Mouse (Mus musculus) gastrocnemius, postnatal 10 days (tissue): ENCODE results near the gene Gm6034. TPM values are rescaled to one million over a fixed set of nuclear protein-coding genes. Genes with fewer than 3 reads are reported as not detected.
"Not testable (repeated sequence)": the region's sequence is repeated elsewhere in the genome, so short reads cannot be mapped to it uniquely, and the experiment has no call there.

Source experiments
- DNase-seq: peaks from one replicate; pipeline ENCODE4 v3.0.0; 2021; ENCODE audit warnings: mixed read lengths
- total RNA-seq, 2 experiments: library from RNA; stranded (reverse); gene quantifications; 2 replicates each; pipeline ENCODE4 v1.2.3; 2021

Gene Gm6034
- total RNA-seq, 2 experiments from 2014 or later = 0.16 TPM; not detected in 1

DNA sequence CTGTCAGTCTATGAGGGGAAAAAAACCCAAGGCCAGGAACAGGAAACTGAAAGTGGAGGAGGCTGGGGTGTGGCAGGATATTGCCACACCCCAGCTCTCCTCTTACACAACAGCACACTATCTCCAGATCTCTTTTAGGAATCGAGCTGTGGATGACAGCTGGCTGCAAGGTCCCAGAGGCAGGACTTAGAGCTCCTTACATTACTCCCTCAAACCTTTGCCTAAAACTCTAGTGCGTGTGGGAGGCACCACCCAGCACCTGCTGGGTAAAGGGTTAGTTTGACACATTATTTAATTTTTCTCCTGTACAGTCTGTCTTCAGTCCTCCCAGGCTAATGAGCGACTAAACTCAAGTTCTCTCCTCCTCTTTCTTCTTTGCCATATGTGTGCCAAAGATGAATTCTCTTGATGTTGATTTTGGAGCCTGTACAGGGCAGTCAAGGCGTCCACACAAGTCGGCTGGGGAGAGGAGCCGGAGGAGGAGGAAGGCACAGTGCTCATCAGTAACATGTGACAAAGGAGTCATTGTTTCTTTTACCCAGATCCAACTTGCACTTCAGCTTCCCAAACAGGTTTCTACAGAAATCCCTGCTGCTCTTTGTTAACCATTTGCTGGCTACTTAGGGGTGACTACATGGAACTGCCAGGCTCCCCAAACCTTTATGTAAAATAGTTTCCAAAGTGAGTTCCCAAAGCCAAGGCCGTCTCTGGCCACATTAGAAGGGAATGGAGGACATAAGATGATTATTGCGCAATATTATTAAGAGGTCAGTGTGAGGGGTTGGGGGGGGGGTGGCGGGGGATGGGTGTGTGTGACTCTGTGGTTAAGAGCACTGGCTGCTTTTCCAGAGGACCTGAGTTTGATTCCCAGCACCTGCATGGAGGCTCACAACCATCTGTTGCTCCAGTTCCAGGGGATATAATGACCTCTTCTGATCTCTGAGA is 18.8 kb upstream of the Gm6034 start:
- no peak for DNase-seq

DNA sequence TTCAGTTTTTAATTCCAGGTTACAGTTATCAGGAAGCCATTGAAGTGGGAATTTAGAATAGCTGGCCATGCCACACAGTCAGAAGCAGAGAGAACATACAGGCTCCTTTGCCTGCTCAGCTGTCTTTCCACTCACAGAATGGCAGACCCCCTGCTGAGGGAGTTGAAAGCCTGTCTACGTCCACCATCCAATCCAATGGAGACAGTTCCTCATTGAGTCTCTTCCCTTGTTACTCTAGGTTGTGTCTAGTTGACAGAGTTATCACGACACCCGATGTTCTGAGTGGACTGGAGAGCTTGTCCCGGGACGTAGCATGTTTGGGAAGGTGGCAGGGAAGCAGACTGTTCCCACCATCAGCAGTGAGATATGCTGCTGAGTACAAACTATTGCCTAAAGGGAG is 17.6 kb upstream of the Gm6034 start:
- no peak for DNase-seq

DNA sequence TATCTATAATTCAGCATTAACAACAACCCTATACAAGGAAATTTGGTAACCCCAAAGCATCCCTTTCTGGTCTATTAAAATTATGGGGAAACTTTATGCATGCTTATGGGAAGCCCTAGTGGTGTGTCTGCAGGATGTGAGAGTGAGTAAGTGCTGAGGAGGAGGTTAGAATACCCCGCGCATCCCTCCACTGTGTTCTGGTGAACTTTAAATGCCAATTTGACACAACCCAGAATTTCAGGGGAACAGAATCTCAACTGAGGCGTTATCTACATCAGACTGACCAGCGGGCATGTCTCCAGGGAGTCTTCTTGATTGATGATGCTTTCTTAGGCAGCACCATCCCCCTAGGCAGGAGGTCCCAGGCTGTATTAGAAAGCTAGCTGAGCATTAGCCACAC is 16.9 kb upstream of the Gm6034 start:
- no peak for DNase-seq

DNA sequence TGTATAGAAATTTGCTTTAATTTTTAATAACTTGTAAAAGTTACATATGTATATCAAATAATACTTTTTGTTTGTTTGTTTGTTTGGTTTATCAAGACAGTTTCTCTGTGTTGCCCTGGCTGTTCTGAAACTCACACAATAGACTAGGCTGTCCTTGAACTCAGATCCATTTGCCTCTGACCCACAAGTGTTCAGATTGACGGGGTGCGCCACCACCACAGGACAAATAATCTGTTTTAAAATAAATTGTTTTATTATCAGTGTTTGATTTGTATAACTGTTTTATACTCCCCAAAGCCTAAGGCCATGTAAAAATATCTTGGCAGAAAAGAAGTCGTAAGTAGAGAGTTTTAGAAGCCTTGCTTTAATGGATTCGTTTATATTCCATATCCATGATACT is 15.1 kb upstream of the Gm6034 start:
- no peak for DNase-seq

DNA sequence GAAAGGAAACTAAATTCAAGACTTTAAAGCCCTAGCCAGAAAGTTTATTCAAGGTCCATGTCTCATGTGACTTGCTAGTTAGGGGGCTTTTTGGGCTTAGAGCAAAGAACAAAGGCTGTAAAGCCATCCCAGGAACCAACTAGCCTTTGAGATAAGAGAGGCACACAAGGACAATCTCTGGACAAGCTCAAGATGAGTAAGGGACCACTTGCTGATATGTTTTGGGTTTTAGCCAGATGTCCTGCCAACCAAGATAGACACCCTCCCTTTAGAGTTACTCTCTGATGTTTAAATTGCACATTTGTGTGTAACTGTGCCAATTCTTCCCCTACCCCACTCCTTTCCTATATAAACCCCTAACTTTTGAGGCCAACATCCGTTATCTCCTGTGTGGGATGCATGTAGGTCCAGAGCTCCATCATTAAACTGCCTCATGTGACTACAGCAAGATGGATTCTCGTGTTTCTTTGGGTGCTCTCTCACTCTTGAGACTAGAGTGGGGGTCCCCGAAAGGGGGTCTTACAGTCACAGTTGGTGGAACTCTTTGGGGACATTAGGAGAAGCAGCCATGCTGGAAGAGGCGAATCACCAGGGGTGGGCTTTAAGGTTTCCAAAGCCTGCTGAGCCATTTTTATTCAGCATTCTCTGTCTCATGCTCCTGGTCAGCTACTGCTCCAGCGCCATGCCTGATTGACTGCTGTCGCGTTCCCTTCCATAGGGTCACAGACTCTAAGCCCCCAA is 13.7 kb upstream of the Gm6034 start:
- DNase-seq = no peak

DNA sequence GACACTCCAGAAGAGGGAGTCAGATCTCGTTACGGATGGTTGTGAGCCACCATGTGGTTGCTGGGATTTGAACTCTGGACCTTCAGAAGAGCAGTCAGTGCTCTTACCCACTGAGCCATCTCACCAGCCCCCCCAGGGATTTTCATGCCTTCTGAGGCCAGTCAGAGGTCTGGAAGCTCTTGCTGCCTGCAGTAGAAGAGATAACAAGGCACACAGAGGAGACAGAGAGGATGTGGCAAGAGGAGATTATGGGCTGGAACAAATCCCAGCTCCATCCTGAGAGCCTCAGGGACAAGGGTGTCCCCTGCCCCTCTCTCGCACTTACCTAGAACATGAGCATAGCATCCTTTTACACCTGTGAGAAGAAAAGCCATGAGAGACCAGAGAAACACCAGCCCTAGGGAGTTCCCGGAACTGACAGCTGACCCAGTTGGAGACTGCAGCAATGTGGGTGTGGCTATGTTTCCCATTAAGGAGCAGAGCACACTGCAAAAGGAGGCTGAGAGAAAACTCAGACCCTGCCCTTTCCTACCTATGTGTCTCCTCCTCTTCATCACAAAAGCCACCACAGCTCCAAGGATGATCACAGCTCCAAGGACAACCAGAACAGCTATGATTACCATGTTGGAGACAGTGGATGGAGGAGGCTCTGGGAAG is 12.6 kb upstream of the Gm6034 start:
- DNase-seq = not testable (repeated sequence)

DNA sequence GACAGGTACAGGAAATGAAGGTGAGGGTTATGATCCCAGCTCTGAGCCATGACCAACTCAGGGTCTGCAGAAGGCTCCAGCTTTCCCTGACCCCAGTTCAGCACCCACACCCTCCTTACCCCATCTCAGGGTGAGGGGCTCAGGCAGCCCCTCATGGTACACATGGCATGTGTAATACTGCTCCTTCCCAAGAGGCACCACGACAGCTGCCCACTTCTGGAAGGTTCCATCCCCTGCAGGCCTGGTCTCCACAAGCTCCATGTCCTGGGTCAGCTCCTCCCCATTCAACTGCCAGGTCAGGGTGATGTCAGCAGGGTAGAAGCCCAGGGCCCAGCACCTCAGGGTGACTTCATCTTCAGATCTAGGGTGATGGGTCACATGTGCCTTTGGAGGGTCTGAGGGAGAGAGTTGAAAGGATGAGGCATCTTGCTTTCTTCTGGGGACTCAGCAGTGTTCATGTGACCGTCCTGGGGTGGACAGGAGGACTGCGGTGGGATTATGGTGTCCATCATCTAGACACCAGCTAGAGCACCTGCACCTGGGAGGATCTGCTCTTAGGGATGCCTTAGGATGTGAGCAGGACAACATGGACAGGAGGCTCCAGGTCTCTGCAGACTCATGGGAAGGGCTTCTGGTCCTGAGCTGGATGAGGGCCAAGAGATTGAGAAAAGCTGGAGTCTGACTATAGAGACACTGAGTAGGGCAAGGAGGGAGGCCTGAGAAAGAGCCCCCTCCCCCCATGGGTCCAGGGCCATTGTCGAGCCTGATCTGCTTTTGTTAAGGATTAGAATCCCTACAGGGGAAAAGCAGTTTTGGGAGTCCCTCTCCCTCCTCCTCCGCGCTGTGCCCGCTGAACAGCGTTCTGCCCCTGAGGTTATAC is 11.8 kb upstream of the Gm6034 start:
- DNase-seq = not testable (repeated sequence)

DNA sequence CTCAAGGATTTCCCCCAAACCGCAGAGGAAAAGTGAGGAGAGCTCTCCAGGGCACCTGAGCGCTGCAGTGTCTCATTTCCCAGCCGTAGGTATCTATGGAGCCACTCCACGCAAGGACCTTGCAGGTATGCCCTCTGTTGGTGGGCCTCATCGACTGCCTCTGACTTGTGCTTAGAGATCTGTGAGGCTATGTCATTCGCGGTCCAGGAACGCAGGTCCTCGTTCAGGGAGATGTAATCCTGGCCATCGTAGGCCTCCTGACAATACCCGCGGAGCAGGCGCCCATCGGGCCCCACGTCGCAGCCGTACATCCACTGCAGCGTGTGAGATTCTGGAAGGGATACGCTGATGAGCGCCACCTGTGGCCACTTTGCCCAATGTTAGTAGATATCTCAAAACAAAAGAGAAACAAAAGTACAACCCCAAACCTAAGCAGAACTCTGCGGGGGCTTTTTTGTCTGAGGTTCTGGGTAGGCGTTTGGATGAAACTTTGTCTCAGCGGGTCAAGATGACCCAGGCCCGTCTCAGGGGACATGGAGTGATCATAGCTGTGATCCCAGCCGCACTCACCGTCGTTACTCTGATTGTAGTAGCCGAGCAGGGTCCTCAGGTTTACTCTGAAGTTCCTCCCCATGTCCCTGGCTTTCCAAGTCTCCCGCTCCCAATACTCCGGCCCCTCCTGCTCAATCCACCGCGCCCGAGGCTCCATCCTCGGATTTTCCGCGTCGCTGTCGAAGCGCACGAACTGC is 11.0 kb upstream of the Gm6034 start:
- DNase-seq = not testable (repeated sequence)

DNA sequence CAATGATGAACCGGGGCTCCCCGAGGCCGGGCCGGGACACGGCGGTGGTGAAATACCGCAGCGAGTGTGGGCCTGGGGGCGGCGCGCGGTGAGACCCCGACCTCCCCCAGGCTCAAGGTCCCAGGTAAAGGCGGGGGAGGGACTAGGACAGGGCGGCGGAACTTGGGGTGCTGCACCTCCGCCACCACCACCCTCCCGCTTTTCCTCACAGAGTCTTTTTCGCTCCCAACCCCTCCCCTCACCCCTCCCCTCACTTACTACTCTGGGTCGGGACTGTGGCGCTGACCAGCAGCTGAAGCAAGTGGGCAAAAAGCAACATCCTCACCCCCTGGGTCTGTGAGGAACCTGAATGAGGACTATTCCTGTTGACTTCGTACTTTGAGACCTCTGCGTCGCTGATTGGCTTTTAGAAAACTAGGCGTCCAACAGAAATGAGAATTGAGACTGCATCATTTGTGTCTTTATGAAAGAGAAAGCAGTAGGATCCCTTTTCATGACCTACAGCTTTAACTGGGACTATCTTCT is 10.3 kb upstream of the Gm6034 start, which contains the start of gene H2-T23:
Gene H2-T23, minus strand, starts transcription at position 505 of the 525 bp plus-strand sequence.
- peak; percentile 40 for DNase-seq

DNA sequence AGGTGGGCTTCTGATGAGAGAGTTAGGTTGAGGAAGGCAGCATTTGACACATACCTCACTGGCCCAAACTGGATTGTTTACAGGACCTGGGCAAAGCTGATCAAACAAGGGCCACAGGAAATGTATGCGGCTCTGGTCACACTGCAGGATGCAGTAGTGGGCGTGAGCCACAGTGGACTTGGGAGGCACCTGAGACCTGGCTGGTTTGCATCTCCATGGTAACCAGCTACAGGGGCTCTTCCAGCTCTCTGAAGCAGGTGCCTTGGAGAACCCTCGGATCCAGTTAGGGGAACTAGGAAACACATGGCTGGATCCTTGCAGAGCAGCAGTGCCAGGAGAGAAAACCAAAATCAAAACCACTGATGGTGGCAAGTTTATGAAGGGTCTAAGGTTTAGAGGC is 8.2 kb upstream of the Gm6034 start:
- DNase-seq = not testable (repeated sequence)

DNA sequence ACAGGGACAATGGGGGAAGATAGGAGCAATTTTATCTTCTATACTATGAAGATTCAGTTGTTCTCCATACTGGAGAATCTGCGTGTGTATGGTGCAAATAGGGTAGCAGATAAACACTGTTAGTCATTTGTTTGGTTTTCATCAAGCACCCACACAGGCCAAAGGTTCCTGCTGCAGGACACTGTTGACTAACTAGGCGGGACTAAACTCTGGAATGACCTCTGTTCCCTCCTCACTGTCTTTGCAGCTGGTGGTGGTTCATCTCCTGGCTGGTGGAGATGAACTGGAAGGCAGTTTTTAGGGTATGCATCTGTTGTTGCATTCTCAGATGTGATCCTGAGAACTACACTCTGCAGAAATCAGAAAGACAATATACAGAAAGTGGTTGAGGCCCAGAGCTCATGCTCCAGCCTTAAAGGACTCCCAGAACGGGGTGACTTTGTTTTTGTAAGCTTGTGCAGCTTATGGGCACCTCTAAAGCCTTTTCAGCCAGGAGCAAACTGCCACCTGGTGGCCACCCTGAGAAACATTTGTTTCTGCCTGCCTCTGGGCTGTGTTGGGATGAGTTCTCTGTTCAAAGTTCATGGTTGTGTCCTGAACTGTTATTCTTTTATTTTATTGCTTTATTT is 7.6 kb upstream of the Gm6034 start:
- DNase-seq = peak; percentile 61

DNA sequence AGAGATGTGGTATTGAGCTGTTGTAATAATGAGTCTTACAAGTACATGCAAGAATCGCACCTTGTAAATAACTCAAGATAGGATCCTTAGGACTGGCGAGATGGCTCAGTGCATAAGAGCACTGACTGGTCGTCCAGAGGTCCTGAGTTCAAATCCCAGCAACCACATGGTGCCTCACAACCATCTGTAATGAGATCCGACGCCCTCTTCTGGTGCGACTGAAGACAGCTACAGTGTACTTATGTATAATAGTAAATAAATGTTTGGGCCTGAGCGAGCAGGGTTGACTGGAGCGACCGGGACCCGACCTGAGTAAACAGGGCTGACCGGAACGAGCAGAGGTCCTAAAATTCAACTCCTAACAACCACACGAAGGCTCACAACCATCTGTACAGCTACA is 6.6 kb upstream of the Gm6034 start:
- not testable (repeated sequence) for DNase-seq

DNA sequence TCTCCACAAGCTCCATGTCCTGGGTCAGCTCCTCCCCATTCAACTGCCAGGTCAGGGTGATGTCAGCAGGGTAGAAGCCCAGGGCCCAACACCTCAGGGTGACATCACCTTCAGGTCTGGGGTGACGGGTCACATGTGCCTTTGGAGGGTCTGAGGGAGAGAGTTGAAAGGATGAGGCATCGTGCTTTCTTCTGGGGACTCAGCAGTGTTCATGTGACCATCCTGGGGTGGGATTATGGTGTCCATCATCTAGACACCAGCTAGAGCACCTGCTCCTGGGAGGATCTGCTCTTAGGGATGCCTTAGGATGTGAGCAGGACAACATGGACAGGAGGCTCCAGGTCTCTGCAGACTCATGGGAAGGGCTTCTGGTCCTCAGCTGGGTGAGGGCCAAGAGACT is 2.2 kb upstream of the Gm6034 start:
- DNase-seq = not testable (repeated sequence)

DNA sequence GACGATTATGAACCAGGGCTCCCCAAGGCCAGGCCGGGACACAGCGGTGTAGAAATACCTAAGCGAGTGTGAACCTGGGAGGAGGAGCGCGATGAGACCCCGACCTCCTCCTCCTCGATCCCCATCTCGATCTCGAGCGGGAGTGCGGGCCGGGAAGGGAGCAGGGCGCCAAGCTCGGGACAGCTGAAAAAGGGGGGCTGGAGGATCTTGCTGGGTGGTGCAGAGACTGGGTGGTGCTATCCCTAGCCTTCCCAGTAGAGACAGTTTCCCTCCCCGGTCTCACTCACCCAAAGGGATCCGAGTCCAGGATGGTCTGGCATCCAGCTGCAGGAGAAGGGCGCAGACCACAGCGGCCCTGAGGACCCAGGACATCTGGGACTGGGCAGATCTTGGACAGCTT is 706 bp upstream of the Gm6034 start:
- DNase-seq = not testable (repeated sequence)

DNA sequence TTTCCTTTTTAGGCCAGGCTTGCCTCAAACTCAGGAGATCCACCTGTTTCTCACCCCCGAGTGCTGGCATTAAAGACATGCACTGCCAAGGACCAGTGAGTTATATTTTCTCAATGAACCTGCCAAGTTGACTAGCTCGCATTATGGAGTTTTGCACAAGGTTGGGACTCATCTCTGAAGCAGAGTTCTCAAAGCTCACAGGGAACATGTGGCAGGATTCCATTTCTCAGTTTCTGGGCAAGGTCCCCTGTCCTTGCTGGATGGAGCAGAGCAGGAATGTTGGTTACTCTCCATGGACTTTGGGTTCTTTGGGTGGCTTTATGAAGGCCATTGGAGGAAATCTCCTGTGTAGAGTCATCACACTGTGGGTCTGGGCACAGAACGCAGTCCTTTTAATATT is 525 bp downstream of the Gm6034 start:
- DNase-seq = no peak

DNA sequence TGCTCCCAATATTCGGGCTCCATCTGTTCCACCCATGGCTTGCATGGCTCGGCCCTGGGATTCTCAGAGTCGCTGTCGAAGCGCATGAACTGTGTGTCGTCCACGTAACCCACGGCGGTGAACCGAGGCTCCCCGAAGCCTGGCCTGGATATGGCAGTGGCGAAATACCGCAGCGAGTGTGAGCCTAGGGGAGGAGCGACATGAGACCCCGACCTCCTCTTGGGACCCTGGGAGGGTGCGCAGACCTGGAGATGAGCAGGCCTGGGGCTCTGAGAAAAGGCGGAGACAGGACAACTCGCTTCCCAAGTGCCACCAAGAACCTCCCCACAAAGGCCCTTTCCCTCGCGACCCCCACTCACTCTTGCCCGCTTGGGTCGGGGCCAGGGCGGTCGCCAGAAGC is 15.2 kb downstream of the Gm6034 start:
- DNase-seq = not testable (repeated sequence)

DNA sequence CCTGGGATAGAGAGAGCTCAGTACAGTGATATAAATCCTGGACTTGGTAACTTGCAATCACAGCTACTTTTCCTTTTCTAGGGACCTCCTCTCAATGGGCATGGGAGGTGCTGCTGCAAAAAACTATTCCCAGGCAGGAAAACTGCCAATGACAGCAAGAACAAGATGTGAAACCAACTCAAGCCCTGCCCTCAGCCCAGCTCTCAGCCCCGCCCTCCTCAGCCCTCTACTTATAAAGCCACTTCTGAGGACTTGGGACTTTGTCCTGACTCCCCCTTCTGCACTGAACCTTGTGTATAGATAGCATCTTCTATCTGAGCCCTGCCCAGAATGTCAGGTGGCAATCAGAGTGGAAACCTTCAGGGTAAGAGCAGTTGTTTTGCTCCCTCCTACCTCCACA is 15.6 kb downstream of the Gm6034 start, which contains the start of gene Gm11127:
Gene Gm11127, minus strand, starts transcription at position 10 of the 400 bp plus-strand sequence.
- DNase-seq = not testable (repeated sequence)

DNA sequence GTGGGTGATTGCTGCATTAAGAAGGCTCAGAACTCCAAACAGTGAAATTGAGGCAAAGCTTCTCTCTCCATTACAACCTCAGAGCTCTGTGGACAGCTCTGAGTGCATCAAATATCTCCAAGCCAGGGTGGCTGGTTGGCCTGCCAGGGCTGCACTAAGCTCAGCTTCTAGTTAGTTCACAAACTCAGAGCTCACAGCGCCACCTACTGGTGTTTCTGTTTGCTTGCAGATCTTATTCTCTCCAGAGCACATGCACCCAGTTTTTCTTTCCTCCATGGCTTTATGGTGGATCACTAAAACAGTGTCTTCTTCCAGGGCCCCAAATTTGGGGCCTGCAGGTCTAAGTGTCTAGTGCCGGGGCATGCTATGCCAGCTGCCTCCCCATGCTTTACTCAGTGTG is 18.1 kb downstream of the Gm6034 start:
- DNase-seq = peak; percentile 91

DNA sequence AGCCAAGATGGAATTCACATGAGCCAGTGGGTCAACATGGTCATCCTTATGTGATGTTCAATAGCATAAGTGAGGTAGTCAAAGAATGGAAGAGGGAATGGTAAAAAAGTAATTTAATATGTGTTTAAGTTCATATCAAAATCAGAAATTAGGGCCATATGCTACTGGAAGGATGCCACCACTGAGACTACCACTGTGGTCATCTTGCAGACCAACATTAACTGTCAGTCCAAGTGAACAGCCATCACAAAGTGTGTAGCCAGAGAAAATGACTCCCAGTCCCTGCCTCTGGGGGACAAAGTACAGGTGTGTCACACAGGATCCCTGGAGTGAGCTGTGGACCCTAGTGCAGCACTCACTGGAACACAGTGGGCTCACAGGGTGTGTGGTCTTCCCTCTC is 39.1 kb downstream of the Gm6034 start:
- not testable (repeated sequence) for DNase-seq
